Mouse (Mus musculus) hindbrain, postnatal 0 days (tissue): ENCODE measurements around the gene Zbtb17. TPM values are rescaled to one million over a fixed set of nuclear protein-coding genes. Genes with fewer than 3 reads are reported as not detected.

Experiments used
- ATAC-seq: fragments of 200-750 bp; cut with Nextera tagmentation; 2 replicates; pipeline ENCODE4 v1.8.0; 2017; ENCODE audit warnings: mild to moderate bottlenecking, moderate TSS enrichment, moderate library complexity
- DNase-seq: peaks from one replicate; pipeline ENCODE4 v3.0.0-alpha.2; 2015; ENCODE audit warnings: low spot score
- H3K27ac ChIP-seq: fragments of 300-500 bp; sonication (generic); 2 replicates; pipeline ENCODE4 v1.5.1; 2014; ENCODE audit warnings: mild to moderate bottlenecking
- H3K27me3 ChIP-seq: fragments of 300-500 bp; sonication (generic); 2 replicates; pipeline ENCODE4 v1.6.1; 2014; ENCODE audit warnings: low read length, mixed read lengths; ENCODE audit not compliant: insufficient read depth
- H3K36me3 ChIP-seq: fragments of 300-500 bp; sonication (generic); 2 replicates; pipeline ENCODE4 v1.6.1; 2014; ENCODE audit warnings: low read length, mixed read lengths; ENCODE audit not compliant: insufficient read depth
- H3K4me1 ChIP-seq: fragments of 300-500 bp; sonication (generic); 2 replicates; pipeline ENCODE4 v1.6.1; 2014; ENCODE audit warnings: antibody characterized with exemption, low read length, mixed read lengths; ENCODE audit not compliant: insufficient read depth
- H3K4me2 ChIP-seq: fragments of 300-500 bp; sonication (generic); 2 replicates; pipeline ENCODE4 v1.6.1; 2014; ENCODE audit warnings: low read depth, mild to moderate bottlenecking, low read length, moderate library complexity, mixed read lengths
- H3K4me3 ChIP-seq: fragments of 300-500 bp; sonication (generic); 2 replicates; pipeline ENCODE4 v1.5.1; 2014; ENCODE audit warnings: low read length
- H3K9ac ChIP-seq: fragments of 300-500 bp; sonication (generic); replicated peaks from 2 replicates; pipeline ENCODE4 v1.6.1; 2014; ENCODE audit warnings: mild to moderate bottlenecking, low read length, moderate library complexity, mixed read lengths
- H3K9me3 ChIP-seq: fragments of 300-500 bp; sonication (generic); 2 replicates; pipeline ENCODE4 v1.6.1; 2016; ENCODE audit warnings: low read length, mixed read lengths
- CTCF ChIP-seq: IDR thresholded peaks from 2 replicates; pipeline ENCODE4 v1.5.1; 2016; ENCODE audit warnings: antibody characterized with exemption, control low read depth, low read depth
- WGBS: fragments of 180-500 bp; shearing (Covaris S2); extraction: QIAGEN DNeasy Blood & Tissue Kit; methylation state at CpG from one replicate; pipeline ENCODE4 v1.1.7; 2014; 5-methylcytosine and 5-hydroxymethylcytosine counted together
- polyA plus RNA-seq: library from polyadenylated mRNA; unstranded; fragments of >200 nt; fragmentation: Nextera tagmentation; extraction: Ambion mirVana; gene quantifications from 2 replicates; pipeline ENCODE4 v1.2.1, GENCODE M21; 2015
- total RNA-seq: library from RNA; depleted of rRNA; stranded (reverse); fragments of >200 nt; gene quantifications from 2 replicates; pipeline ENCODE4 v1.2.3, GENCODE M21; 2014

The Zbtb17 gene
- total and polyA plus RNA-seq, 2 experiments from 2014 or later = 28.8 to 36.2 TPM

- Histone ChIP-seq H3K9me3 (no peaks in the 10 kb centered on the region), H3K4me3 (no peak overlapping the region), H3K9ac (no peak overlapping the region), H3K27ac (no peak overlapping the region), H3K4me2 (no peak overlapping the region), H3K36me3 (peaks cover 69% of the 10 kb centered on the region), H3K27me3 (no peaks in the 10 kb centered on the region), H3K4me1 (no peaks in the 10 kb centered on the region; the same call in 1 of the 2 replicates)
- TF ChIP-seq CTCF = no peak
- DNase-seq (no peak), ATAC-seq (no peak)
- 86% methylated on average over 11 of the region's 11 CpGs for WGBS
Measured at GRCm38 (mm10) chr4:141484071-141484470, 39.6 kb downstream of the Zbtb17 start.

- DNase-seq = no peak
Measured at GRCm38 (mm10) chr4:141487581-141487980, 43.1 kb downstream of the Zbtb17 start.

GRCm38 (mm10) chr4:141488670-141489069 lies 44.2 kb downstream of the Zbtb17 start:
- DNase-seq = no peak
- WGBS = 93% methylated on average over 4 of the region's 4 CpGs
- H3K4me2 ChIP-seq = no peak overlapping the region

More at GRCm38 (mm10) chr4:141487581-141487980, 43.1 kb downstream of the Zbtb17 start:
- H3K9ac ChIP-seq = no peak overlapping the region
- H3K4me3 ChIP-seq = no peak overlapping the region
- H3K4me1 ChIP-seq = no peaks in the 10 kb centered on the region
- H3K9me3 ChIP-seq = no peaks in the 10 kb centered on the region
- peaks cover 81% of the 10 kb centered on the region for H3K36me3 ChIP-seq
- TF ChIP-seq CTCF = no peak
- H3K27me3 ChIP-seq = no peaks in the 10 kb centered on the region
- no peak overlapping the region for H3K4me2 ChIP-seq
- no peak for ATAC-seq
- WGBS = 92% methylated on average over 11 of the region's 11 CpGs
- no peak overlapping the region for H3K27ac ChIP-seq

GRCm38 (mm10) chr4:141500637-141501036 lies 56.2 kb downstream of the Zbtb17 start:
- ATAC-seq (no peak), DNase-seq (no peak)
- Histone ChIP-seq H3K9me3 (no peaks in the 10 kb centered on the region), H3K36me3 (no peaks in the 10 kb centered on the region), H3K27ac (no peak overlapping the region), H3K9ac (no peak overlapping the region), H3K4me2 (no peak overlapping the region), H3K27me3 (no peaks in the 10 kb centered on the region), H3K4me1 (no peaks in the 10 kb centered on the region), H3K4me3 (no peak overlapping the region)
- 66% methylated on average over 4 of the region's 4 CpGs for whole genome bisulfite sequencing
- no peak for TF ChIP-seq CTCF

More at GRCm38 (mm10) chr4:141488670-141489069, 44.2 kb downstream of the Zbtb17 start:
- Histone ChIP-seq H3K9me3 (no peaks in the 10 kb centered on the region), H3K9ac (no peak overlapping the region), H3K27me3 (no peaks in the 10 kb centered on the region), H3K27ac (no peak overlapping the region), H3K4me1 (no peaks in the 10 kb centered on the region), H3K36me3 (peaks cover 78% of the 10 kb centered on the region), H3K4me3 (no peak overlapping the region)
- ATAC-seq = no peak
- peak; percentile 70 for TF ChIP-seq CTCF

GRCm38 (mm10) chr4:141501058-141501457 lies 56.6 kb downstream of the Zbtb17 start:
- no peak for TF ChIP-seq CTCF
- H3K4me1 ChIP-seq = no peaks in the 10 kb centered on the region
- H3K4me2 ChIP-seq = no peak overlapping the region
- no peak for ATAC-seq
- no peak overlapping the region for H3K4me3 ChIP-seq
- no peaks in the 10 kb centered on the region for H3K36me3 ChIP-seq
- H3K27me3 ChIP-seq = no peaks in the 10 kb centered on the region
- no peak overlapping the region for H3K9ac ChIP-seq
- H3K9me3 ChIP-seq = no peaks in the 10 kb centered on the region
- DNase-seq = no peak
- no peak overlapping the region for H3K27ac ChIP-seq
- WGBS = 67% methylated on average over 5 of the region's 5 CpGs

GRCm38 (mm10) chr4:141502723-141503122 lies 58.3 kb downstream of the Zbtb17 start:
- H3K4me3 ChIP-seq = no peak overlapping the region
- no peaks in the 10 kb centered on the region for H3K27me3 ChIP-seq
- no peak for TF ChIP-seq CTCF
- WGBS = 47% methylated on average over 5 of the region's 5 CpGs
- H3K4me1 ChIP-seq = peaks cover 6% of the 10 kb centered on the region
- ATAC-seq = no peak
- H3K27ac ChIP-seq = no peak overlapping the region; the same call in 1 of the 2 replicates
- H3K9me3 ChIP-seq = no peaks in the 10 kb centered on the region
- H3K4me2 ChIP-seq = no peak overlapping the region
- H3K9ac ChIP-seq = no peak overlapping the region
- no peaks in the 10 kb centered on the region for H3K36me3 ChIP-seq
- no peak for DNase-seq

GRCm38 (mm10) chr4:141504471-141504870 lies 60.0 kb downstream of the Zbtb17 start:
- Histone ChIP-seq H3K36me3 (no peaks in the 10 kb centered on the region), H3K9ac (no peak overlapping the region), H3K4me3 (no peak overlapping the region), H3K27ac (peak overlapping the region; percentile 26; the same call in 1 of the 2 replicates), H3K27me3 (no peaks in the 10 kb centered on the region), H3K9me3 (no peaks in the 10 kb centered on the region), H3K4me2 (no peak overlapping the region), H3K4me1 (peaks cover 6% of the 10 kb centered on the region)
- DNase-seq = no peak
- no peak for ATAC-seq
- no peak for TF ChIP-seq CTCF
- 88% methylated on average over 4 of the region's 4 CpGs for WGBS
